Mouse (Mus musculus) urinary bladder, postnatal 25 days (tissue): Measurements from ENCODE around the gene Gkn1.

Experiments used
- DNase-seq: peaks from one replicate; pipeline ENCODE4 v3.0.0; 2022; ENCODE audit warnings: low spot score

Gene Gkn1

GRCm38 (mm10) chr6:87350829-87351228 lies at the start of gene Gkn1:
Gkn1 (minus strand) TSS chr6:87350942.
- no peak for DNase-seq

- no peak for DNase-seq
Measured at GRCm38 (mm10) chr6:87399886-87400566, 49.3 kb upstream of the Gkn1 start.

GRCm38 (mm10) chr6:87399137-87399536 lies 48.4 kb upstream of the Gkn1 start:
- DNase-seq: peak; percentile 79

- no peak for DNase-seq
Measured at GRCm38 (mm10) chr6:87394783-87395182, 44.0 kb upstream of the Gkn1 start.

- no peak for DNase-seq
Measured at GRCm38 (mm10) chr6:87393466-87394205, 42.9 kb upstream of the Gkn1 start.

GRCm38 (mm10) chr6:87389455-87389989 lies 38.8 kb upstream of the Gkn1 start:
- no peak for DNase-seq

- no peak for DNase-seq
Measured at GRCm38 (mm10) chr6:87388877-87389276, 38.1 kb upstream of the Gkn1 start, which contains the start of gene Gkn3. Gkn3 (minus strand) TSS chr6:87388935.

- DNase-seq: no peak
Measured at GRCm38 (mm10) chr6:87386681-87387080, 35.9 kb upstream of the Gkn1 start.

GRCm38 (mm10) chr6:87386203-87386602 lies 35.5 kb upstream of the Gkn1 start:
- DNase-seq: peak; percentile 55

- DNase-seq: no peak
Measured at GRCm38 (mm10) chr6:87384761-87385160, 34.0 kb upstream of the Gkn1 start.

- peak; percentile 24 for DNase-seq
Measured at GRCm38 (mm10) chr6:87383926-87384691, 33.4 kb upstream of the Gkn1 start.

- DNase-seq: no peak
Measured at GRCm38 (mm10) chr6:87373057-87373456, 22.3 kb upstream of the Gkn1 start, which contains the start of gene Gkn2. Gkn2 (plus strand) TSS chr6:87373357.

GRCm38 (mm10) chr6:87369223-87369622 lies 18.5 kb upstream of the Gkn1 start:
- DNase-seq: no peak

GRCm38 (mm10) chr6:87354441-87354840 lies 3.7 kb upstream of the Gkn1 start:
- no peak for DNase-seq

GRCm38 (mm10) chr6:87335935-87336295 lies 14.8 kb downstream of the Gkn1 start:
- no peak for DNase-seq

GRCm38 (mm10) chr6:87335091-87335934 lies 15.4 kb downstream of the Gkn1 start, which contains the start of gene Antxr1:
Antxr1 (minus strand) TSS chr6:87335821.
- peak; percentile 52 for DNase-seq

- DNase-seq: no peak
Measured at GRCm38 (mm10) chr6:87334361-87335090, 16.2 kb downstream of the Gkn1 start.

- DNase-seq: no peak
Measured at GRCm38 (mm10) chr6:87332380-87332779, 18.4 kb downstream of the Gkn1 start.

- DNase-seq: no peak
Measured at GRCm38 (mm10) chr6:87328265-87329173, 22.2 kb downstream of the Gkn1 start.

GRCm38 (mm10) chr6:87326932-87327331 lies 23.8 kb downstream of the Gkn1 start:
- DNase-seq: no peak
